Mouse (Mus musculus) kidney, embryonic 16.5 days (tissue): ENCODE results near the gene Grcc10. TPM values are rescaled to one million over a fixed set of nuclear protein-coding genes. Genes with fewer than 3 reads are reported as not detected.

Experiments used
- ATAC-seq: fragments of 200-750 bp; cut with Nextera tagmentation; 2 replicates; pipeline ENCODE4 v1.8.0; 2017; ENCODE audit warnings: moderate TSS enrichment; ENCODE audit not compliant: low FRiP score, low TSS enrichment
- H3K27ac ChIP-seq: fragments of 300-500 bp; sonication (generic); 2 replicates; pipeline ENCODE4 v1.5.1; 2014; ENCODE audit warnings: low read length
- H3K27me3 ChIP-seq: fragments of 300-500 bp; sonication (generic); 2 replicates; pipeline ENCODE4 v1.6.1; 2014; ENCODE audit warnings: low read length, control low read depth, mixed read lengths; ENCODE audit not compliant: insufficient read depth
- H3K36me3 ChIP-seq: fragments of 300-500 bp; sonication (generic); 2 replicates; pipeline ENCODE4 v1.6.1; 2014; ENCODE audit warnings: low read length, control low read depth, mixed read lengths; ENCODE audit not compliant: insufficient read depth
- H3K4me1 ChIP-seq: fragments of 300-500 bp; sonication (generic); 2 replicates; pipeline ENCODE4 v1.6.1; 2014; ENCODE audit warnings: low read length, control low read depth, mixed read lengths; ENCODE audit not compliant: insufficient read depth
- H3K4me2 ChIP-seq: fragments of 300-500 bp; sonication (generic); replicated peaks from 2 replicates; pipeline ENCODE4 v1.6.1; 2014; ENCODE audit warnings: low read depth, low read length
- H3K4me3 ChIP-seq: fragments of 300-500 bp; sonication (generic); 2 replicates; pipeline ENCODE4 v1.5.1; 2014; ENCODE audit warnings: mild to moderate bottlenecking, low read length
- H3K9ac ChIP-seq: fragments of 300-500 bp; sonication (generic); replicated peaks from 2 replicates; pipeline ENCODE4 v1.6.1; 2014; ENCODE audit warnings: low read length
- H3K9me3 ChIP-seq: fragments of 300-500 bp; sonication (generic); 2 replicates; pipeline ENCODE4 v1.6.1; 2016; ENCODE audit warnings: low read length, control low read depth
- WGBS: fragments of 180-500 bp; shearing (Covaris S2); extraction: QIAGEN DNeasy Blood & Tissue Kit; methylation state at CpG from one replicate; pipeline ENCODE4 v1.1.7; 2014; 5-methylcytosine and 5-hydroxymethylcytosine counted together
- polyA plus RNA-seq: library from polyadenylated mRNA; unstranded; fragments of >200 nt; fragmentation: Nextera tagmentation; extraction: Ambion mirVana; gene quantifications from 2 replicates; pipeline ENCODE4 v1.2.1, GENCODE M21; 2015

Gene Grcc10
- polyA plus RNA-seq, 1 experiment from 2014 or later: 527 TPM

DNA sequence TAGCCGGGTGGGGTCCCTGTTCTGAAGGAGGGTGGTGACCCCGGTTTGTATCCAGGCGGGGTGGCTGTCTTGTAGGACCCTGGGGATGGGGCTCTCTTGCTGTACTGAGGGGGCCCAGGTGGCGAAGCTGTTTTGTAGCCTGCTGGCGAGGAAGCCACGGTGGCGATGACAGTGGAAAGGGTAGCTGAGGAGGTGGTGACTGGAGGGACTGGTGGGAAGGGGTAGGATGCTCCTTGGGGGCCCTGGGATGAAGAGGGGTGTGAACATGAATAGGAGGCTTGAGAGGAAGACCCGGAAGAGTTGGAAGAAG is 5.1 kb upstream of the Grcc10 start:
- H3K4me2 ChIP-seq: peak overlapping the region; percentile 94
- H3K27ac ChIP-seq: peak overlapping the region; percentile 96
- WGBS: 14% methylated on average over 8 of the region's 8 CpGs
- peak overlapping the region; percentile 88 for H3K9ac ChIP-seq
- peaks cover 30% of the 10 kb centered on the region for H3K4me1 ChIP-seq
- H3K4me3 ChIP-seq: peak overlapping the region; percentile 58
- no peaks in the 10 kb centered on the region for H3K9me3 ChIP-seq
- no peaks in the 10 kb centered on the region for H3K27me3 ChIP-seq
- peak; percentile 6 for ATAC-seq
- peaks cover 36% of the 10 kb centered on the region for H3K36me3 ChIP-seq

DNA sequence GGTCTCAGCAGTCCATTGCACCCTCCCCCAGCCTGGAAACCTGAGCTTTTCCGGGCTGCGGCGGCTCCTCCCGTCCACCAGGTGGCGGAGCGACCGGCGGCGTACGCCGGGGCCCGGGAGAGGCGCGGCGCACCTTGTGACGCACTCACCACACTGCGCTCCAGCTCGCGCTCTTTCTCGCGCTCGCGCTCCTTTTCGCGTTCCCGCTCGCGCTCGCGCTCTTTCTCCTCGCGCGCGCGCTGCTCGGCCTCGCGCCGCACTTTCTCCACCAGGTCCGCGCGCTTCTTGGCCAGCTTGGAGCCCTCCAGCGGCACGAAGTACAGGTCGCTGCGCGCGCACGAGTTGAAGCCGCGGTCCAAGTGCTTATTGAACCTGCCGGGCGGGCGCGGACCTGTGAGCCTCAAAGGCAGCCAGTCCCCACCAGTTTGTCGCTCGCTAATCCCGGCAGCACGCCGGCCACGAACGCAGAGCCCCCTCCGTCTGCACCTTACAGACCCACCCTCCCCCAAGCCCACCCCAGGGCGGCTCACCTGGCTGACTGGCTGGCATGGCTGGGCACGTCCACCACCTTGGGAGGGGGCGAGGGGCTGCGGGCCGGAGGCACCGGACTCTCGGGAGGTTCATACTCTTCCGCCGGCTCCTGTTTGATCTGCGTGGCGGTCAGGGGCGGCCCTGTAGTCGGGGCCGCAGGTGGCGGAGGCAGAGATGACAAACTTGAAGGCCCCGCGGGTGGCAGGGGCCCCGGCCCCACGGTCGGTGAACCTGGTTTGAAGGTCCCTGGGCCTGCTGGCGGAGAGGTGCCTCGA is 4.5 kb upstream of the Grcc10 start:
- H3K9me3 ChIP-seq: no peaks in the 10 kb centered on the region
- H3K9ac ChIP-seq: peak overlapping the region; percentile 88
- ATAC-seq: peak; percentile 84
- H3K27ac ChIP-seq: peak overlapping the region; percentile 96
- peaks cover 30% of the 10 kb centered on the region for H3K4me1 ChIP-seq
- 2% methylated on average over 84 of the region's 85 CpGs for WGBS
- H3K4me2 ChIP-seq: peak overlapping the region; percentile 94
- peaks cover 36% of the 10 kb centered on the region for H3K36me3 ChIP-seq
- no peaks in the 10 kb centered on the region for H3K27me3 ChIP-seq
- peak overlapping the region; percentile 58 for H3K4me3 ChIP-seq

DNA sequence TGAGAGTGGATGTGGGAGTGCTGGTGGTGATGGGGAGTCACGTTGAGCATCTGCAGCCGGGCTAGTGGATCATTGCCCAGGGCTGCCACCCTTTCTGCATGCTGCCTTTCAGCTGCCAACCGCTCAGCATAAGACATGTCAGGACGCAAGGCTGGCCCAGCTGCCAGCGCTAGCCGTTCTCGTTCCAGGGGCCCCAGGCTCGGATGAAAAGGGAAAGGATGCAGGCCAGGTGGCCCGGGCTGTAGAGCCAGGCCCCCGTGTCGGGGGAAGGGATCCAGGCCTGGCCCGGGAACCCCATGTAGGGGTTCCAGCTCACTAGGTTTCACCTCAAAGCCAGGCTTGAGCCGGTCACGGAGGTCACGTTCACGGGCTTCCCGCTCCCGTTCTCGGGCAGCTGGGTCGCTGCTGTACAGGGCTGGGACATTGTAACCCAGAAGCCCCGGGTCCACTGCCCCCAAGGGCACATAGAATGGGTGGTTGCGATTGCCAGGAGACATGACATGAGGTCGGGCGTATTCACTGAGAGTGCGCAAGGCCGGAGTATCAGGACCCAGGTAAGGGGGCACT is 3.7 kb upstream of the Grcc10 start:
- H3K27me3 ChIP-seq: no peaks in the 10 kb centered on the region
- peak overlapping the region; percentile 58 for H3K4me3 ChIP-seq
- peak overlapping the region; percentile 94 for H3K4me2 ChIP-seq
- WGBS: 49% methylated on average over 26 of the region's 26 CpGs
- no peaks in the 10 kb centered on the region for H3K9me3 ChIP-seq
- peak overlapping the region; percentile 82 for H3K27ac ChIP-seq
- H3K9ac ChIP-seq: peak overlapping the region; percentile 67
- no peak for ATAC-seq
- peaks cover 36% of the 10 kb centered on the region for H3K36me3 ChIP-seq
- peaks cover 35% of the 10 kb centered on the region for H3K4me1 ChIP-seq

DNA sequence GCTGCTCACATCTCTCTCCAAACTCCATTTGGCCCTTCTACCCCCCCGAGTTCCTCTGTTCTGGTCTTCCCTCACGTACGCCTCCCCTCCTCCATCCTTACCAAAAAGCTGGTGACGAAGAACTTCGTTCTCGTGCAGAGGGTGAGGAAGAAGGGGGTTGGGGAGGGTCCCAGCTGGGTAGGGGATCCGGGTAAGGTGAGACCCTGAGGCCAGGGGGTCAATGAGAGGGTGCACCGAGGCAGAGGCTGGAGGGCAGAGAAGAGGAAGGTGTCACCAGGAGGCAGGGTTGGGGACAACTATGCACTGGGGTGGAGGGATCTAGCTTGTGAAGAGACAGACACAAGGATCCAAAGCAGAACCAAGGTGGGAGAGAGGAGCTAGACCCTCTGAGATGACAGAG is 2.5 kb upstream of the Grcc10 start:
- Histone ChIP-seq H3K9me3 (no peaks in the 10 kb centered on the region), H3K36me3 (peaks cover 29% of the 10 kb centered on the region), H3K4me1 (peaks cover 46% of the 10 kb centered on the region), H3K9ac (no peak overlapping the region), H3K4me3 (no peak overlapping the region), H3K4me2 (no peak overlapping the region), H3K27ac (no peak overlapping the region), H3K27me3 (no peaks in the 10 kb centered on the region)
- 78% methylated on average over 8 of the region's 8 CpGs for WGBS
- ATAC-seq: no peak

DNA sequence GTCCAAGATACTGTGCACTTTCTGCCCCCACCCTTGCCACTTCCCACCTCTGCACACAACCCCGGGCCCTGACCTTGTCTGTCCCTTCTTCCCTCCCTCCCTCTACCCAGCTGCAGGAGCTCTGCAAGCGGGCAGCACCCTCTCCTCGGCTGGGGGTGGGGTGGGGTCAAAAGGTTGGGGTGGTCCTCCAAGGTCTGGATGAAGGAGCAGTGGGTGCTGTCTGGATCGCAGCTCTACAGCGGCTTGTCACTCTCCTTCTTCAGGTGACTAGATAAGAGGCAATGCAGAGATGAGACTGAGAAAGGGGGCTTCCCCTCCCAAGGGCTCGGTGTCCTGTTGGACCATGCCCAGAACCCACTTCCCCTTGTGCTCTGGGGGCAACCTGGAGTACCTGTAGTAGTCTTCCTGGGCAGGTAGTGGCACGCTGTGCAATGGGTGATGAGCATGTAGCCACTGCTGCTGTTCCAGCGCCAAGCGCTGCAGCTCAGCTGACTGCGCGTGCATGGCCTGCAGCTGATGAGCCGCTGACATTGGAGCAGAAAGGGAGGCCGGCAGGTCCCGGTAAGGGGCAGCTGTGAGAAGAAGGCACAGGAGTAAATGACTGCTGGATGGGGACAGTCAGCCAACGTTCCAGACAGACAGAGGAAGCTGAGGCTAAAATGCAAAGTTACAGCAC is 1.8 kb upstream of the Grcc10 start:
- WGBS: 88% methylated on average over 15 of the region's 15 CpGs
- no peak for ATAC-seq
- no peaks in the 10 kb centered on the region for H3K27me3 ChIP-seq
- H3K9me3 ChIP-seq: no peaks in the 10 kb centered on the region
- peaks cover 23% of the 10 kb centered on the region for H3K36me3 ChIP-seq
- H3K4me1 ChIP-seq: peaks cover 53% of the 10 kb centered on the region
- H3K4me2 ChIP-seq: no peak overlapping the region
- no peak overlapping the region for H3K27ac ChIP-seq
- no peak overlapping the region for H3K9ac ChIP-seq
- H3K4me3 ChIP-seq: no peak overlapping the region

DNA sequence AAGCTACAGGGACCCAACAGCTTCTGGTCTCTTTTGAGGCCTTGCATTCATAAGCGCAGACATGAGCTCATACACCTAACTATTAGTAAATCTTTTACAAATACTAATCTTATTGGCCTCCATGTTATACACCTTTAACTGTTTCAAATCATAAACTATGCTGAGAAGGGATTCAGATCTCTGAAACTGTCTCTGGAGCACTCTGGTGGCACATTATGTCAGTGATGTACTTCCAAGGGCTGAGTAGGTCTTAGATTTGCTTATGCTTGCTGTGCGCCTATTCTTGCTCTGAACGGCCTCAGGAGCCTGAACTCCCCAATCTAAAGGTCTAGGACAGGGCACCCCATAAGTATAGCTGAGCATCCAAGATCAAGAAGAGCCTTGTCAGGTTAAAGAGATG is 668 bp upstream of the Grcc10 start:
- Histone ChIP-seq H3K9me3 (no peaks in the 10 kb centered on the region), H3K36me3 (peaks cover 13% of the 10 kb centered on the region; the same call in 1 of the 2 replicates), H3K4me1 (peaks cover 48% of the 10 kb centered on the region), H3K4me2 (peak overlapping the region; percentile 78), H3K9ac (peak overlapping the region; percentile 89), H3K27me3 (no peaks in the 10 kb centered on the region), H3K27ac (peak overlapping the region; percentile 99), H3K4me3 (peak overlapping the region; percentile 67)
- WGBS: 69% methylated on average over 3 of the region's 3 CpGs
- no peak for ATAC-seq

DNA sequence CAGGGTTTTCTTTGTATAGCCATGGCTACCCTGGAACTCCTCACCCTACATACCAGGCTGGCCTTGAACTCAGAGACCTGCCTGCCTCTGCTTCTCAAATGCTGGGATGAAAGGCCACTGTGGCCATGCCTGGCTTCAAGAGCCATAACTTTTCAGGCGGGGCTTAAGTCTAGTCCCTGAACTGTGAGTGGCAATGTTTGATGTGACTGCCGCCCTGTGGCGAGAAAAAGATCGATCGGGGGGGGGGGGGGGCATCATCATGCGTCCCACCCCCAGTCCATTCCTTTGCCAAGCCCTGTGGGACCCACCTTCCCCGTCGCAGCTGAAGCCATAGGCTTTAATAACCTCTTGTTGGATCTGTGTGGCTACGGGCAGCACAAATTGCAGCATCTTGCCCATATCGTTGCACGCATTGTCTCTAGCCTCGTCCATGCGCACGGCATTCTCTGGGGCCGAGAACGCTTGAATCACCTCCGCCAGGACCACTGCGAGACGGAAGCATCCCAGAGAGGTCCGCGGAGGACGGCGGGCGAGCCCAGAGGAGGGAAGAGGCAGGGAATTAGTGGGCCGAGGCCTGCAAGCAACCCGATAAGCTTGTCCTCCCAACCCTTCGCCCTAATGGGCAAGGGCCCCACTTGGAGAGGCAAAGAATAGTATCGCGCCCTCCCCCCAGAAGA is 825 bp downstream of the Grcc10 start:
- H3K9ac ChIP-seq: peak overlapping the region; percentile 89
- peak overlapping the region; percentile 78 for H3K4me2 ChIP-seq
- no peak; the same call in none of the 2 replicates for ATAC-seq
- H3K36me3 ChIP-seq: peaks cover 13% of the 10 kb centered on the region; the same call in 1 of the 2 replicates
- WGBS: under 1% methylated on average over 28 of the region's 29 CpGs
- H3K27ac ChIP-seq: peak overlapping the region; percentile 99
- no peaks in the 10 kb centered on the region for H3K9me3 ChIP-seq
- H3K4me3 ChIP-seq: peak overlapping the region; percentile 67
- H3K27me3 ChIP-seq: no peaks in the 10 kb centered on the region
- H3K4me1 ChIP-seq: peaks cover 36% of the 10 kb centered on the region

DNA sequence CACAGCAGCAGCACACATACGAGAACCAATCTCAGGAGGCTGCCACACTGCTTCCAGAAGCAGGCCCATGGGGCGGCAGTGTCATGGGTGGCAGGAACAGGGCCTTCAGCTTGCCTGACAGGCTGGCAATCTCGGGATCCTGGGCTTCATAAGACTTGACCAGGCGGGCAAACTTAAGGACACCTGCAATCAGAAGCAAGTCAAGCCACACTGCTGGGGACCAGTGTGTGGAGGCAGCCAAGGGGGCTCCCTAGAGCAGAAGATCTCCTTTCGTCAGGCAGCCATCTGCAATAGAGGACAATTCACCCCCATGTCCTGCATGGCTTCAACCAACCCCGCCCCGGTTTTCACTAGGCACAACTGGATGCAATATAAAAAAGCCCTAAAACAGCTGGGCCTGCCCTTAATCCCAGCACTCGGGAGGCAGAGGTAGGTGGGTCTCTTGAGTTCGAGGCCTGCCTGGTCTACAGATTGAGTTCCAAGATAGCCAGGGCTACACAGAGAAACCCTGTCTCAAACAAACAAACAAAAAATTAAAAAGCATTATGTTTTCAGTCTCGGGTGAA is 1.9 kb downstream of the Grcc10 start:
- H3K36me3 ChIP-seq: peaks cover 13% of the 10 kb centered on the region; the same call in 1 of the 2 replicates
- WGBS: 81% methylated on average over 10 of the region's 10 CpGs
- no peak overlapping the region for H3K4me3 ChIP-seq
- H3K9ac ChIP-seq: peak overlapping the region; percentile 45; the same call in 1 of the 2 replicates
- H3K27ac ChIP-seq: peak overlapping the region; percentile 99
- ATAC-seq: no peak
- no peak overlapping the region for H3K4me2 ChIP-seq
- no peaks in the 10 kb centered on the region for H3K9me3 ChIP-seq
- H3K4me1 ChIP-seq: peaks cover 29% of the 10 kb centered on the region
- H3K27me3 ChIP-seq: no peaks in the 10 kb centered on the region

DNA sequence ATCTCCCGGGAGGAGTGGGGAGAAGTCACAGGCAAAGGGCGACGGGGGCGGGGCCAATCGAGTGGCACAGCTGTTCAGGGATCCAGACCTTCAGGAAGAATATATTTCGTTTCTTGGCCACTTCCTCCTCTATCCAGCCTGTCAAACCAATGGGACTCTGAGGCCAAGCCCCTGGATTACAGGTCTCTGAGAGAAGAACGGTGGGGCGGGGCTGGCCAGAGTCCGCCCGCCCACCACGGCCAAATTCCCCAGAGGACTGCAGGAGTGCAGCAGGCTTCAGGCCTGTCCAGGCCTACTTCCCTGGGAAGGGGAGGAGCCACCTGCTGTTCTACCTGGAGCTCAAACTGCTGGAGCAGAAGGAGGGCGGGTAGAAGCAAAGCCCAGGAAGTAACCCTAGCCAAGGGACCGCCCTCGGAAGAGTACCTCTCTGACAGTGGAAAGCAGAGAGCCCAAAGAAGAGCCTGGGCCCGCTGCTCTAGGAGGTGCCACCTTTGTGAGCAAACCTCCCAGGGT is 2.6 kb downstream of the Grcc10 start, which contains the start of gene Ptpn6:
TSS of gene Ptpn6 (minus strand) at position 204 of the 513 bp plus-strand sequence.
- 15% methylated on average over 12 of the region's 15 CpGs for WGBS
- H3K36me3 ChIP-seq: peaks cover 12% of the 10 kb centered on the region; the same call in 1 of the 2 replicates
- H3K27ac ChIP-seq: peak within 1 kb of the TSS; percentile 99
- H3K9me3 ChIP-seq: no peaks in the 10 kb centered on the region
- no peaks in the 10 kb centered on the region for H3K27me3 ChIP-seq
- H3K4me1 ChIP-seq: peaks cover 29% of the 10 kb centered on the region
- ATAC-seq: peak; percentile 75
- peak within 1 kb of the TSS; percentile 33 for H3K4me2 ChIP-seq
- peak within 1 kb of the TSS; percentile 19; the same call in 1 of the 2 replicates for H3K4me3 ChIP-seq
- H3K9ac ChIP-seq: peak within 1 kb of the TSS; percentile 45; the same call in 1 of the 2 replicates
